Mouse (Mus musculus) megakaryocyte, embryonic 14.5 days (primary cell): ENCODE measurements at regions not wholly inside any gene's neighbourhood (a gene's known extent, or its start where the extent isn't known, plus 50 kb on each side); places are given as distances from the start of the nearest gene placed in this dataset.

Experiments used
- FLI1 ChIP-seq: IDR thresholded peaks from 2 replicates; pipeline ENCODE4 v1.6.1; 2012; ENCODE audit warnings: low read length, inconsistent platforms, mixed read lengths
- GATA1 ChIP-seq: IDR thresholded peaks from 3 replicates; pipeline ENCODE4 v1.6.1; 2012; ENCODE audit warnings: mixed read lengths, low read length, inconsistent platforms, borderline replicate concordance

- TF ChIP-seq GATA1 (no peak), FLI1 (no peak)
These were observed 162.3 kb upstream of the Rnf32 start for GRCm38 (mm10) chr5:29033462-29033997.
